Mouse (Mus musculus) midbrain, embryonic 15.5 days (tissue): ENCODE measurements around the gene Slc6a17. TPM values are rescaled to one million over a fixed set of nuclear protein-coding genes. Genes with fewer than 3 reads are reported as not detected.

Source experiments
- ATAC-seq: fragments of 200-750 bp; cut with Nextera tagmentation; replicated peaks from 2 replicates; pipeline ENCODE4 v1.8.0; 2017; ENCODE audit warnings: moderate TSS enrichment
- H3K27ac ChIP-seq: fragments of 300-500 bp; sonication (generic); 2 replicates; pipeline ENCODE4 v1.5.1; 2015; ENCODE audit warnings: mild to moderate bottlenecking, inconsistent platforms
- H3K27me3 ChIP-seq: fragments of 300-500 bp; sonication (generic); replicated peaks from 2 replicates; pipeline ENCODE4 v1.6.1; 2015; ENCODE audit warnings: inconsistent platforms
- H3K36me3 ChIP-seq: fragments of 300-500 bp; sonication (generic); replicated peaks from 2 replicates; pipeline ENCODE4 v1.6.1; 2015; ENCODE audit warnings: inconsistent platforms
- H3K4me1 ChIP-seq: fragments of 300-500 bp; sonication (generic); 2 replicates; pipeline ENCODE4 v1.6.1; 2015; ENCODE audit warnings: inconsistent platforms
- H3K4me2 ChIP-seq: fragments of 300-500 bp; sonication (generic); 2 replicates; pipeline ENCODE4 v1.6.1; 2015; ENCODE audit warnings: inconsistent platforms, mild to moderate bottlenecking, moderate library complexity
- H3K4me3 ChIP-seq: fragments of 300-500 bp; sonication (generic); 2 replicates; pipeline ENCODE4 v1.5.1; 2015; ENCODE audit warnings: mild to moderate bottlenecking, inconsistent platforms
- H3K9ac ChIP-seq: fragments of 300-500 bp; sonication (generic); 2 replicates; pipeline ENCODE4 v1.6.1; 2015; ENCODE audit warnings: mild to moderate bottlenecking, inconsistent platforms
- H3K9me3 ChIP-seq: fragments of 300-500 bp; sonication (generic); 2 replicates; pipeline ENCODE4 v1.6.1; 2016; ENCODE audit warnings: inconsistent platforms
- WGBS: fragments of 180-500 bp; shearing (Covaris S2); methylation state at CpG from one replicate; pipeline ENCODE4 v1.1.7; 2015; ENCODE audit warnings: mixed read lengths; 5-methylcytosine and 5-hydroxymethylcytosine counted together
- polyA plus RNA-seq: library from polyadenylated mRNA; unstranded; fragments of >200 nt; fragmentation: Nextera tagmentation; extraction: Ambion mirVana; gene quantifications from 2 replicates; pipeline ENCODE4 v1.2.1, GENCODE M21; 2015

Gene Slc6a17
- polyA plus RNA-seq, 1 experiment from 2014 or later, result 16.6 TPM

- Histone ChIP-seq H3K36me3 (no peaks in the 10 kb centered on the region), H3K27me3 (no peaks in the 10 kb centered on the region), H3K9me3 (no peaks in the 10 kb centered on the region), H3K4me2 (no peak overlapping the region), H3K4me1 (no peaks in the 10 kb centered on the region), H3K4me3 (no peak overlapping the region), H3K27ac (no peak overlapping the region), H3K9ac (no peak overlapping the region)
- ATAC-seq, result no peak
- 79% methylated on average over 8 of the region's 8 CpGs for WGBS
Observed at GRCm38 (mm10) chr3:107543158-107544080, 25.6 kb upstream of the Slc6a17 start.

- Histone ChIP-seq H3K4me2 (no peak overlapping the region), H3K36me3 (no peaks in the 10 kb centered on the region), H3K9ac (no peak overlapping the region), H3K9me3 (no peaks in the 10 kb centered on the region), H3K27ac (no peak overlapping the region), H3K27me3 (no peaks in the 10 kb centered on the region), H3K4me1 (peaks cover 3% of the 10 kb centered on the region), H3K4me3 (no peak overlapping the region)
- 74% methylated on average over 4 of the region's 4 CpGs for WGBS
- no peak for ATAC-seq
Observed at GRCm38 (mm10) chr3:107542584-107542983, 24.8 kb upstream of the Slc6a17 start.

GRCm38 (mm10) chr3:107537504-107537889 is 19.7 kb upstream of the Slc6a17 start:
- peaks cover 22% of the 10 kb centered on the region for H3K4me1 ChIP-seq
- no peaks in the 10 kb centered on the region for H3K36me3 ChIP-seq
- peak overlapping the region; percentile 45 for H3K9ac ChIP-seq
- no peaks in the 10 kb centered on the region for H3K27me3 ChIP-seq
- peak; percentile 62 for ATAC-seq
- no peaks in the 10 kb centered on the region for H3K9me3 ChIP-seq
- H3K4me2 ChIP-seq, result peak overlapping the region; percentile 50
- 24% methylated on average over 8 of the region's 8 CpGs for WGBS
- H3K4me3 ChIP-seq, result peak overlapping the region; percentile 27
- H3K27ac ChIP-seq, result peak overlapping the region; percentile 90

- under 1% methylated on average over 17 of the region's 17 CpGs for WGBS
- H3K4me2 ChIP-seq, result peak overlapping the region; percentile 50
- H3K9ac ChIP-seq, result peak overlapping the region; percentile 45
- peak; percentile 90 for ATAC-seq
- no peaks in the 10 kb centered on the region for H3K36me3 ChIP-seq
- no peaks in the 10 kb centered on the region for H3K27me3 ChIP-seq
- H3K27ac ChIP-seq, result peak overlapping the region; percentile 90
- H3K9me3 ChIP-seq, result no peaks in the 10 kb centered on the region
- peak overlapping the region; percentile 27 for H3K4me3 ChIP-seq
- H3K4me1 ChIP-seq, result peaks cover 22% of the 10 kb centered on the region
Observed at GRCm38 (mm10) chr3:107536810-107537503, 19.1 kb upstream of the Slc6a17 start.

- Histone ChIP-seq H3K9ac (no peak overlapping the region), H3K27ac (no peak overlapping the region), H3K4me2 (no peak overlapping the region), H3K9me3 (no peaks in the 10 kb centered on the region), H3K27me3 (no peaks in the 10 kb centered on the region), H3K36me3 (no peaks in the 10 kb centered on the region), H3K4me3 (no peak overlapping the region), H3K4me1 (peaks cover 26% of the 10 kb centered on the region)
- 89% methylated on average over 7 of the region's 7 CpGs for WGBS
- ATAC-seq, result no peak
Observed at GRCm38 (mm10) chr3:107534951-107535350, 17.1 kb upstream of the Slc6a17 start.

- Histone ChIP-seq H3K4me3 (no peak overlapping the region), H3K9ac (no peak overlapping the region), H3K9me3 (no peaks in the 10 kb centered on the region), H3K27ac (no peak overlapping the region), H3K27me3 (no peaks in the 10 kb centered on the region), H3K36me3 (no peaks in the 10 kb centered on the region), H3K4me2 (no peak overlapping the region), H3K4me1 (peaks cover 40% of the 10 kb centered on the region)
- 53% methylated on average over 4 of the region's 4 CpGs for WGBS
- no peak for ATAC-seq
Observed at GRCm38 (mm10) chr3:107533532-107533931, 15.7 kb upstream of the Slc6a17 start.

GRCm38 (mm10) chr3:107530581-107530980 is 12.8 kb upstream of the Slc6a17 start:
- Histone ChIP-seq H3K4me2 (no peak overlapping the region), H3K4me3 (no peak overlapping the region), H3K4me1 (peaks cover 33% of the 10 kb centered on the region), H3K27ac (peak overlapping the region; percentile 94), H3K9ac (no peak overlapping the region), H3K36me3 (no peaks in the 10 kb centered on the region), H3K9me3 (no peaks in the 10 kb centered on the region), H3K27me3 (no peaks in the 10 kb centered on the region)
- ATAC-seq, result no peak
- WGBS, result 79% methylated on average over 5 of the region's 5 CpGs

- WGBS, result 58% methylated on average over 5 of the region's 5 CpGs
- ATAC-seq, result peak; percentile 59
- Histone ChIP-seq H3K36me3 (no peaks in the 10 kb centered on the region), H3K9me3 (no peaks in the 10 kb centered on the region), H3K27me3 (no peaks in the 10 kb centered on the region), H3K9ac (no peak overlapping the region), H3K27ac (peak overlapping the region; percentile 94), H3K4me1 (peaks cover 33% of the 10 kb centered on the region), H3K4me3 (no peak overlapping the region), H3K4me2 (peak overlapping the region; percentile 45)
Observed at GRCm38 (mm10) chr3:107529182-107529581, 11.4 kb upstream of the Slc6a17 start.

- H3K4me1 ChIP-seq, result peaks cover 32% of the 10 kb centered on the region
- peak; percentile 97 for ATAC-seq
- 0 out of 2 replicates have a peak overlapping the region, but pooled peaks have one; percentile 16 for H3K4me3 ChIP-seq
- 6% methylated on average over 9 of the region's 9 CpGs for WGBS
- 0 out of 2 replicates have a peak overlapping the region, but pooled peaks have one; percentile 21 for H3K9ac ChIP-seq
- H3K27me3 ChIP-seq, result no peaks in the 10 kb centered on the region
- peak overlapping the region; percentile 45 for H3K4me2 ChIP-seq
- no peaks in the 10 kb centered on the region for H3K9me3 ChIP-seq
- H3K36me3 ChIP-seq, result no peaks in the 10 kb centered on the region
- H3K27ac ChIP-seq, result peak overlapping the region; percentile 94
Observed at GRCm38 (mm10) chr3:107528401-107529118, 10.7 kb upstream of the Slc6a17 start.

GRCm38 (mm10) chr3:107524547-107524946 is 6.7 kb upstream of the Slc6a17 start:
- no peak overlapping the region for H3K27ac ChIP-seq
- WGBS, result 36% methylated on average over 6 of the region's 6 CpGs
- H3K36me3 ChIP-seq, result no peaks in the 10 kb centered on the region
- H3K9ac ChIP-seq, result no peak overlapping the region
- H3K9me3 ChIP-seq, result no peaks in the 10 kb centered on the region
- no peak for ATAC-seq
- H3K4me1 ChIP-seq, result peaks cover 22% of the 10 kb centered on the region
- H3K27me3 ChIP-seq, result 0 out of 2 replicates have a peak, but pooled peaks cover 5% of the 10 kb centered on the region
- no peak overlapping the region for H3K4me3 ChIP-seq
- H3K4me2 ChIP-seq, result no peak overlapping the region

GRCm38 (mm10) chr3:107520931-107521330 is 3.1 kb upstream of the Slc6a17 start:
- no peak overlapping the region for H3K4me3 ChIP-seq
- no peaks in the 10 kb centered on the region for H3K9me3 ChIP-seq
- H3K27ac ChIP-seq, result no peak overlapping the region
- ATAC-seq, result no peak
- 85% methylated on average over 5 of the region's 5 CpGs for WGBS
- H3K4me1 ChIP-seq, result peaks cover 21% of the 10 kb centered on the region
- no peaks in the 10 kb centered on the region for H3K36me3 ChIP-seq
- H3K27me3 ChIP-seq, result peaks cover 15% of the 10 kb centered on the region
- H3K9ac ChIP-seq, result no peak overlapping the region
- no peak overlapping the region for H3K4me2 ChIP-seq
